Mouse (Mus musculus) stomach, postnatal 0 days (tissue): ENCODE results near the gene Cct5. TPM values are rescaled to one million over a fixed set of nuclear protein-coding genes. Genes with fewer than 3 reads are reported as not detected.

Source experiments
- ATAC-seq: fragments of 200-750 bp; cut with Nextera tagmentation; 2 replicates; pipeline ENCODE4 v1.8.0; 2017; ENCODE audit not compliant: low FRiP score, low TSS enrichment
- DNase-seq: peaks from one replicate; pipeline ENCODE4 v3.0.0-alpha.2; 2016; ENCODE audit warnings: low spot score
- H3K27ac ChIP-seq: fragments of 300-500 bp; sonication (generic); replicated peaks from 2 replicates; pipeline ENCODE4 v1.5.1; 2014; ENCODE audit warnings: mild to moderate bottlenecking, control low read depth
- H3K27me3 ChIP-seq: fragments of 300-500 bp; sonication (generic); 2 replicates; pipeline ENCODE4 v1.6.1; 2014; ENCODE audit warnings: low read length; ENCODE audit not compliant: control insufficient read depth, insufficient read depth
- H3K36me3 ChIP-seq: fragments of 300-500 bp; sonication (generic); 2 replicates; pipeline ENCODE4 v1.6.1; 2014; ENCODE audit warnings: low read length, mixed read lengths; ENCODE audit not compliant: control insufficient read depth, insufficient read depth
- H3K4me1 ChIP-seq: fragments of 300-500 bp; sonication (generic); replicated peaks from 2 replicates; pipeline ENCODE4 v1.6.1; 2014; ENCODE audit warnings: antibody characterized with exemption; ENCODE audit not compliant: control insufficient read depth, insufficient read depth
- H3K4me2 ChIP-seq: fragments of 300-500 bp; sonication (generic); replicated peaks from 2 replicates; pipeline ENCODE4 v1.6.1; 2014; ENCODE audit warnings: low read depth, mild to moderate bottlenecking, control low read depth, moderate library complexity
- H3K4me3 ChIP-seq: fragments of 300-500 bp; sonication (generic); 2 replicates; pipeline ENCODE4 v1.5.1; 2014; ENCODE audit warnings: low read depth, low read length, control low read depth
- H3K9ac ChIP-seq: fragments of 300-500 bp; sonication (generic); 2 replicates; pipeline ENCODE4 v1.6.1; 2014; ENCODE audit warnings: mild to moderate bottlenecking, low read length, control low read depth, mixed read lengths
- H3K9me3 ChIP-seq: fragments of 300-500 bp; sonication (generic); 2 replicates; pipeline ENCODE4 v1.6.1; 2016; ENCODE audit warnings: low read length; ENCODE audit not compliant: control insufficient read depth
- CTCF ChIP-seq: IDR thresholded peaks from 2 replicates; pipeline ENCODE4 v1.5.1; 2016; ENCODE audit warnings: antibody characterized with exemption, low read depth, mild to moderate bottlenecking, moderate library complexity
- EP300 ChIP-seq: optimal IDR thresholded peaks from 2 replicates; pipeline ENCODE3; 2016; ENCODE audit warnings: antibody characterized with exemption
- WGBS: fragments of 180-500 bp; shearing (Covaris S2); extraction: QIAGEN DNeasy Blood & Tissue Kit; methylation state at CpG from one replicate; pipeline ENCODE4 v1.1.7; 2014; 5-methylcytosine and 5-hydroxymethylcytosine counted together
- polyA plus RNA-seq: library from polyadenylated mRNA; unstranded; fragments of >200 nt; fragmentation: Nextera tagmentation; extraction: Ambion mirVana; gene quantifications from 2 replicates; pipeline ENCODE4 v1.2.1, GENCODE M21; 2015

Cct5 gene
- polyA plus RNA-seq, 1 experiment from 2014 or later: 248 TPM

DNA sequence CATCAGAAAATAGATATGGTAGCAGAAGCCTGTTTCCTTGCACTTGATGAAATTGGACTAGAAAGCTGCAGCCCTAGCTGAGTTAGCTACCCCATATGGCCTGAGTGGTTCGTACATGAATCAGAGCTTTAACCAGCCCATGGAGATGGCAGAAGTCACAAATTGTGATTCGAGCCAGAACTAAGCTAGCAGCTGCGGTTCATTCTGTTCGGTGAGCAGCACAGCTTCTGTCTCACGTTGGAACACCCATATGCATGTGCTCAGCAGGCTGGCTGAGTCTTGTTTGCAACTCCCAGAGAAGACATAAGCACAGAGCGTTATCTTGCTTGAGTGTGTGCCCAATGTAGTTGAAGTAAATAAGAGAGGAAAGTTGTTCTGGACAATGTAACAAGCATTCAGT is 33.0 kb upstream of the Cct5 start:
- H3K27ac ChIP-seq: no peak overlapping the region
- no peak overlapping the region for H3K4me3 ChIP-seq
- H3K4me1 ChIP-seq: no peaks in the 10 kb centered on the region
- H3K36me3 ChIP-seq: no peaks in the 10 kb centered on the region
- WGBS: 76% methylated on average over 6 of the region's 6 CpGs
- H3K27me3 ChIP-seq: no peaks in the 10 kb centered on the region
- ATAC-seq (no peak), DNase-seq (no peak)
- no peak overlapping the region for H3K9ac ChIP-seq
- H3K4me2 ChIP-seq: no peak overlapping the region
- TF ChIP-seq CTCF: no peak
- TF ChIP-seq EP300: no peak
- H3K9me3 ChIP-seq: no peaks in the 10 kb centered on the region

DNA sequence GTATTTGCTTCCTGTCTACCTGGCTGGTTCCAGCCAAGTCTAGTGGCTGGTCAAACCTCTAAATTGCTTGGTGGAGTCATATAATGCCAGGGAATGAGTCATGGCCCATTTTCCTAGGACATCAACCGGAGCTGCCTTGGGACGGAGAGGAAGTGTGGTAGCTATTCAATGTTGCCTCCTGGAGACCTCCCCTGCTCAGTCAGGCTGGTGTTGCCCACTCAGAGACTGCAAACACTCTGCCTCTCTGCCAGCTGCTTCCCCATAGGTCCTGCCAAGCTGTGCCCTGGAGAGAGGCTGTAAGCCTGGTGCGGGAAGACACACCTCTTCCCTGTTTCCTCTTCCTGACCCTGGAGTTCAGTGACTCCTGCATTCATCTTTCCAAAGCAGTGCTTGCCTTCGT is 30.9 kb upstream of the Cct5 start:
- 81% methylated on average over 4 of the region's 4 CpGs for WGBS
- no peak for TF ChIP-seq CTCF
- no peak for TF ChIP-seq EP300
- no peak for ATAC-seq
- Histone ChIP-seq H3K4me1 (no peaks in the 10 kb centered on the region), H3K4me2 (no peak overlapping the region), H3K9ac (no peak overlapping the region), H3K36me3 (no peaks in the 10 kb centered on the region), H3K27ac (no peak overlapping the region), H3K4me3 (no peak overlapping the region), H3K9me3 (no peaks in the 10 kb centered on the region), H3K27me3 (no peaks in the 10 kb centered on the region)
- DNase-seq: no peak

- Histone ChIP-seq H3K36me3 (no peaks in the 10 kb centered on the region), H3K9ac (no peak overlapping the region), H3K4me1 (no peaks in the 10 kb centered on the region), H3K4me2 (no peak overlapping the region), H3K9me3 (no peaks in the 10 kb centered on the region), H3K27ac (no peak overlapping the region), H3K4me3 (no peak overlapping the region), H3K27me3 (no peaks in the 10 kb centered on the region)
- ATAC-seq (no peak), DNase-seq (no peak)
- 87% methylated on average over 12 of the region's 12 CpGs for WGBS
- TF ChIP-seq CTCF (no peak), EP300 (no peak)
These were observed 29.8 kb upstream of the Cct5 start for GRCm38 (mm10) chr15:31631396-31631858.

GRCm38 (mm10) chr15:31629556-31629955 is 28.0 kb upstream of the Cct5 start:
- H3K4me2 ChIP-seq: no peak overlapping the region
- WGBS: 79% methylated on average over 3 of the region's 3 CpGs
- H3K9ac ChIP-seq: no peak overlapping the region
- TF ChIP-seq CTCF: no peak
- TF ChIP-seq EP300: no peak
- no peaks in the 10 kb centered on the region for H3K27me3 ChIP-seq
- H3K27ac ChIP-seq: no peak overlapping the region
- ATAC-seq (no peak), DNase-seq (no peak)
- H3K9me3 ChIP-seq: no peaks in the 10 kb centered on the region
- H3K4me1 ChIP-seq: no peaks in the 10 kb centered on the region
- H3K4me3 ChIP-seq: no peak overlapping the region
- H3K36me3 ChIP-seq: no peaks in the 10 kb centered on the region

DNA sequence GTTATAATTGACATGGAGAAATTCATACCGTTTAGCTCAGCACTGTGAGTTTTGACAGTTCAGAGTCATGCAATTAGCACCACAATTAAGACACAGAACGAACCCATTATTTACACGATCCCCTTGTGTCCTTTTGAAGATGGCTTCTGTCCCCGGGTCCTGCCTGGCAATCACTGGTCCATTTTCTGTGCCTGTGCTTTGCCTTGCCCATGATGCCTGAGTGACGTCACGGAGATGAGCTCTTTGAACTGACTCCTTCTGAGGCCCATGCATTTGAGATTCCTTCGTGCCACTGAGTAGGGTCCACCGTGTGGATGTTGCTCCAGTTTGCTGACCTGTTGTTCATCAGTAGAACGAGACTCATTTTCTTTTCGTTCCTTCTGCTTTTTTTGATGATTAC is 26.6 kb upstream of the Cct5 start:
- no peak overlapping the region for H3K27ac ChIP-seq
- H3K4me2 ChIP-seq: no peak overlapping the region
- no peak for DNase-seq
- no peak for TF ChIP-seq EP300
- no peak for TF ChIP-seq CTCF
- 71% methylated on average over 10 of the region's 10 CpGs for WGBS
- no peak overlapping the region for H3K4me3 ChIP-seq
- no peaks in the 10 kb centered on the region for H3K36me3 ChIP-seq
- H3K4me1 ChIP-seq: no peaks in the 10 kb centered on the region
- no peaks in the 10 kb centered on the region for H3K27me3 ChIP-seq
- no peak for ATAC-seq
- H3K9ac ChIP-seq: no peak overlapping the region
- no peaks in the 10 kb centered on the region for H3K9me3 ChIP-seq

DNA sequence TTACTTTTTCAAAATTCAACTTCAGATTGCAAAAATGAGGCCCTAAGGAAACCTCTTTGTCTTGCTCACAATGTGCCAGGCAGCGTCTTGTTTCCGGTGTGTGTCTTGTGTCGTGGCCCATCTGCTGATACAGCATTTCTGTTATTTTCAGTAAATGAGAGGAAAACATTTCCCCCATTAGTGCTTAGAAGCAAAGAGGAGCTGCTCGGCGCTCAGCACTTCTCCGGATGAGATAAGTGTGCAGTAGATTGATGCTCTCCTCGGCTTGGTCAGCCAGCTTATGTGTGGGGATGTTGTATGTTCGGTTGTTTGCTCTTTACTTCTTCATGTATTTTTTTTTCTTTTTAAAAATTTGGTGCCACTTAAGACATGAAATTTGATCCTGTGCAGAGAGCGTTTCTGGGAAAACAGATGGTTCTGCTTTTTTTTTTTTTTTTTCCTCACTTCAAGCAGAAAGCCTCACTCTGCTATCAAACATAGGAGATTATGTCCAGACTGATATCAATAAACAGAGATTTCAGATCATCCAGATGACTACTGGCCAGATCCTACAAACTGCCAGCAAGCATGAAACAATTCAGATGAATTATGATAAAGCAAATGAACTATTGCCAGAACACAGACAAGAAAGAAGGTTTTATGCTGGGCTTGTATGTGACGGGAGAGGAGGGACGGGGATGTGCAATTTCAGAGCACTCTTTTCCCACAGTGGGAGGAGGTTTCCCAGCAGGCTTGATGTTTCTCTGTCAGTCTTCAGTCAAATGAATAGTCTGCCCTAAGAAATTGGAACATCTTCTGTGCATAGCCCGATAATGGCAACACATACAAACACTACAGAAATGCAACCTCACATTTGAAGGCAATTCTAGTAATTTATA is 25.9 kb upstream of the Cct5 start:
- Histone ChIP-seq H3K4me3 (no peak overlapping the region), H3K27me3 (no peaks in the 10 kb centered on the region), H3K9me3 (no peaks in the 10 kb centered on the region), H3K4me2 (no peak overlapping the region), H3K36me3 (no peaks in the 10 kb centered on the region), H3K27ac (0 out of 2 replicates have a peak overlapping the region, but pooled peaks have one; percentile 4), H3K9ac (no peak overlapping the region), H3K4me1 (no peaks in the 10 kb centered on the region)
- TF ChIP-seq CTCF: no peak
- TF ChIP-seq EP300: no peak
- WGBS: 34% methylated on average over 12 of the region's 12 CpGs
- DNase-seq (no peak), ATAC-seq (no peak)
